Mouse (Mus musculus): ENCODE data around the gene Fads6.

GRCm38 (mm10) chr11:115275509-115275908 lies 22.0 kb downstream of the Fads6 start:
- TF ChIP-seq CTCF (IDR thresholded peaks at IDR 0.05; ENCODE audit: insufficient read depth, low read depth, low read length) (no peak), POLR2A (IDR thresholded peaks at IDR 0.05; ENCODE audit: insufficient read depth, low read depth, low read length) (no peak)

All from olfactory bulb, adult 2 months (tissue).